Mouse (Mus musculus) kidney, postnatal 36 days (tissue): ENCODE results near the gene Fam168b.

Experiments
- DNase-seq, 2 experiments: peaks; one replicate each; pipeline ENCODE4 v3.0.0; 2021 to 2022; ENCODE audit warnings: mixed read lengths in 2 of 2

The Fam168b gene

GRCm38 (mm10) chr1:34850343-34851136, 7.7 kb upstream of the Fam168b start:
- DNase-seq, result no peak

GRCm38 (mm10) chr1:34849745-34850342, 7.0 kb upstream of the Fam168b start, which contains the start of gene Plekhb2:
Gene Plekhb2 (plus strand): TSS chr1:34849976.
- DNase-seq, result peak; percentile 92 to 95

- DNase-seq, result no peak
Observed at GRCm38 (mm10) chr1:34847070-34847469, 4.2 kb upstream of the Fam168b start.

GRCm38 (mm10) chr1:34842389-34842861, 440 bp downstream of the Fam168b start:
- DNase-seq, result peak; percentile 35 to 77

GRCm38 (mm10) chr1:34841709-34842388, 1.0 kb downstream of the Fam168b start:
- peak in 1 of 2 experiments; percentile 32 for DNase-seq

- no peak for DNase-seq
Observed at GRCm38 (mm10) chr1:34839241-34839640, 3.6 kb downstream of the Fam168b start.

- DNase-seq, result no peak
Observed at GRCm38 (mm10) chr1:34837951-34838689, 4.7 kb downstream of the Fam168b start.

GRCm38 (mm10) chr1:34834904-34835303, 8.0 kb downstream of the Fam168b start:
- DNase-seq, result no peak

GRCm38 (mm10) chr1:34831381-34831780, 11.5 kb downstream of the Fam168b start:
- no peak for DNase-seq

GRCm38 (mm10) chr1:34830934-34831333, 11.9 kb downstream of the Fam168b start:
- DNase-seq, result no peak

- no peak for DNase-seq
Observed at GRCm38 (mm10) chr1:34828528-34829294, 14.2 kb downstream of the Fam168b start.

GRCm38 (mm10) chr1:34827900-34828299, 15.0 kb downstream of the Fam168b start:
- peak; percentile 34 to 61 for DNase-seq

- DNase-seq, result no peak
Observed at GRCm38 (mm10) chr1:34825909-34826308, 17.0 kb downstream of the Fam168b start.

GRCm38 (mm10) chr1:34824208-34824607, 18.7 kb downstream of the Fam168b start:
- DNase-seq, result no peak

GRCm38 (mm10) chr1:34823353-34823752, 19.5 kb downstream of the Fam168b start:
- peak in 1 of 2 experiments; percentile 24 for DNase-seq

GRCm38 (mm10) chr1:34822746-34823145, 20.1 kb downstream of the Fam168b start:
- DNase-seq, result no peak

GRCm38 (mm10) chr1:34822003-34822402, 20.9 kb downstream of the Fam168b start:
- no peak for DNase-seq

GRCm38 (mm10) chr1:34821411-34821810, 21.5 kb downstream of the Fam168b start:
- DNase-seq, result no peak

GRCm38 (mm10) chr1:34819225-34819910, 23.5 kb downstream of the Fam168b start:
- DNase-seq, result no peak

- no peak for DNase-seq
Observed at GRCm38 (mm10) chr1:34815843-34816242, 27.0 kb downstream of the Fam168b start.
